Mouse (Mus musculus) liver, embryonic 14.5 days (tissue): ENCODE data around the gene Dmd. TPM values are rescaled to one million over a fixed set of nuclear protein-coding genes. Genes with fewer than 3 reads are reported as not detected.

Source experiments
- ATAC-seq: fragments of 200-750 bp; cut with Nextera tagmentation; 2 replicates; pipeline ENCODE4 v1.8.0; 2017; ENCODE audit warnings: moderate number of reproducible peaks, mild to moderate bottlenecking, moderate library complexity; ENCODE audit not compliant: insufficient read depth
- DNase-seq, 3 experiments: peaks; one replicate each; pipeline ENCODE4 v3.0.0-alpha.2; 2012 to 2013; ENCODE audit warnings: low read depth in 3 of 3, low spot score in 3 of 3
- H3K27ac ChIP-seq: fragments of 300-500 bp; sonication (generic); 2 replicates; pipeline ENCODE4 v1.5.1; 2014; ENCODE audit warnings: moderate library complexity, mild to moderate bottlenecking, control low read depth, inconsistent platforms
- H3K27me3 ChIP-seq: fragments of 300-500 bp; sonication (generic); 2 replicates; pipeline ENCODE4 v1.6.1; 2014; ENCODE audit warnings: mild to moderate bottlenecking, low read length, moderate library complexity; ENCODE audit not compliant: control insufficient read depth, insufficient read depth
- H3K36me3 ChIP-seq: fragments of 300-500 bp; sonication (generic); replicated peaks from 2 replicates; pipeline ENCODE4 v1.6.1; 2014; ENCODE audit warnings: low read depth; ENCODE audit not compliant: control insufficient read depth, insufficient read depth
- H3K4me1 ChIP-seq, 2 experiments: fragments of 200-500 bp in 1 of 2; fragments of 300-500 bp in 1 of 2; sonication (generic) in 1 of 2; replicated peaks; 2 replicates each; pipeline ENCODE4 v1.6.1; 2012 to 2014; ENCODE audit warnings: antibody characterized with exemption in 1 of 2, inconsistent platforms in 1 of 2, low read length in 1 of 2; ENCODE audit not compliant: control insufficient read depth in 2 of 2, insufficient read depth in 2 of 2
- H3K4me2 ChIP-seq: fragments of 300-500 bp; sonication (generic); 2 replicates; pipeline ENCODE4 v1.6.1; 2014; ENCODE audit warnings: low read depth, mild to moderate bottlenecking, control low read depth, moderate library complexity
- H3K4me3 ChIP-seq, 2 experiments: fragments of 200-500 bp in 1 of 2; fragments of 300-500 bp in 1 of 2; sonication (generic) in 1 of 2; 2 replicates each; pipeline ENCODE4 v1.5.1; 2012 to 2014; ENCODE audit warnings: low read depth in 2 of 2, low read length in 2 of 2, mild to moderate bottlenecking in 2 of 2, control low read depth in 1 of 2, inconsistent platforms in 1 of 2, moderate library complexity in 1 of 2; ENCODE audit not compliant: insufficient read depth in 1 of 2
- H3K9ac ChIP-seq: fragments of 300-500 bp; sonication (generic); replicated peaks from 2 replicates; pipeline ENCODE4 v1.6.1; 2014; ENCODE audit warnings: mild to moderate bottlenecking, control low read depth, moderate library complexity
- H3K9me3 ChIP-seq: fragments of 300-500 bp; sonication (generic); 2 replicates; pipeline ENCODE4 v1.6.1; 2016; ENCODE audit warnings: low read length, mixed read lengths; ENCODE audit not compliant: control insufficient read depth
- CTCF ChIP-seq: IDR thresholded peaks from 2 replicates; pipeline ENCODE4 v1.5.1; 2016; ENCODE audit warnings: antibody characterized with exemption, low read depth, control low read depth
- EP300 ChIP-seq: IDR thresholded peaks from 2 replicates; pipeline ENCODE4 v1.6.1; 2016; ENCODE audit warnings: antibody characterized with exemption, low read depth
- WGBS: fragments of 180-500 bp; shearing (Covaris S2); extraction: QIAGEN DNeasy Blood & Tissue Kit; methylation state at CpG from one replicate; pipeline ENCODE4 v1.1.7; 2014; ENCODE audit not compliant: insufficient replicate concordance; 5-methylcytosine and 5-hydroxymethylcytosine counted together
- polyA plus RNA-seq, 2 experiments: library from polyadenylated mRNA; depleted of rRNA in 1 of 2; stranded (reverse) in 1 of 2; unstranded in 1 of 2; fragments of >200 nt; fragmentation: Nextera tagmentation in 1 of 2; extraction: Ambion mirVana in 1 of 2; gene quantifications; 2 replicates each; pipeline versions ENCODE4 v1.2.1 to v1.2.3; 2012 to 2014

Dmd gene
- polyA plus RNA-seq, 2 experiments = 3.7 to 6.1 TPM

DNA sequence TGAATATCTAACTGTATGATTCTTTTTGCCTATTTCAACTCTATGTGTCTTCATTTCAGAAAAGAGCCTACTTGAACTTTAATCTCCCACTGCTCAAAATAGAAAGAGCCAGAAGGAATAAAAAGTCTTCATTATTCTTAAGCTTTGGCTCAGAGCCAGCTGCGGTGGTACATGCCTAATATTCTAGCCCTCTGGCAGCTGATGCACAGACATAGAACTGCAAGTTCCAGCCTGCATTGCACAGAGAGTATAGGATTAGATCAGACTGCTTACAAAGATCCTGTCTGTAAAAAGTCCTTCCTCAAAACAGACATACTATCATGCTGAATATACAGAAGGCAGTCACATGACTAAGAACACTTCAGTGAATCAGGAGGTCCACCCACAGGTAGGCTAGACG lies 168.5 kb downstream of the Dmd start:
- no peak for DNase-seq
- H3K4me1 ChIP-seq = no peaks in the 10 kb centered on the region

DNA sequence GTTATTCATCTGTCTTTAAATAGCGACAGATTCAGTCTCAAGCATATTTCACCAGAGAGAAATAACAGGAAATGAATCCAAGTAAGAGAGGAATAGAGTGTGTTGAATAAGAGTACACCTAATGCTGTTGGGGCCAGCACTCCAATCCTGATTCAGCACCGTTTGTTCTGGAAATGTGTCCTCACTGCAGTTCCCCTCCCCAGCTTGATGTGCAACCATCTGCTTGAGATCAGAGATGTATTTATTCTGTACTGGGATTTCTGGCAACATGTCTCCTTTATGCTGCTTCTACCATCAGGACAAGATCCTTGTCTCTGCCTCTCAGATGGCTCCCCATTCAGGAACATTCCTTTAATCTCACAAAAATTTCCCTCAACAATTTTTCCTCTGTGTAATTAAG lies 271.9 kb downstream of the Dmd start:
- Histone ChIP-seq H3K27ac (no peak overlapping the region), H3K4me1 (no peaks in the 10 kb centered on the region), H3K9ac (no peak overlapping the region), H3K4me2 (no peak overlapping the region), H3K4me3 (no peak overlapping the region), H3K36me3 (no peaks in the 10 kb centered on the region), H3K9me3 (no peaks in the 10 kb centered on the region), H3K27me3 (no peaks in the 10 kb centered on the region)
- WGBS = 48% methylated on average over 2 of the region's 2 CpGs
- no peak for DNase-seq
- ATAC-seq = no peak
- TF ChIP-seq CTCF (no peak), EP300 (no peak)

More for the DNA sequence above, 168.5 kb downstream of the Dmd start:
- no peak for ATAC-seq
- no peak for TF ChIP-seq EP300
- no peak overlapping the region for H3K9ac ChIP-seq
- no peak overlapping the region for H3K4me2 ChIP-seq
- H3K4me3 ChIP-seq = no peak overlapping the region
- H3K27me3 ChIP-seq = no peaks in the 10 kb centered on the region
- H3K27ac ChIP-seq = no peak overlapping the region
- H3K36me3 ChIP-seq = no peaks in the 10 kb centered on the region
- 56% methylated on average over 2 of the region's 2 CpGs for WGBS
- H3K9me3 ChIP-seq = no peaks in the 10 kb centered on the region

DNA sequence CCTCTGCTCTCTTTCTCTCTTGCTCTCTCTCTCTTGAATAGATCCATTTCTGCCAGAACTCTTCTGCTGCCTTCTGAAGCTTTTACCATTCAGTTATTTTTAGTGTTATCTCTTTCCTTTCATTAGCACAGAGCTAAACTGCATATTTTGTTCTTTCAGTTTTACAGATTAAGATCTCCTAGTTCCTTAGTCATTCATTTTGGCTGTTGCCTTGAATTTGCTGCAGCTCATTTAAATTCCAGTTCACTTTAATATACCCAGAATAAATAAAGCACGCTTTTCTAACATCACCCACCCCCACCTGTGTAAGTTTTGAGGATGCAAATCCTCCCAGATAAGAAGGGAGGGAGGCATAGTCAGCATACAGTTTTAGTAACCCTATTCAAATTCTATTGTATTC lies 272.4 kb downstream of the Dmd start:
- Histone ChIP-seq H3K27ac (no peak overlapping the region), H3K36me3 (no peaks in the 10 kb centered on the region), H3K9me3 (no peaks in the 10 kb centered on the region), H3K4me2 (no peak overlapping the region), H3K4me3 (no peak overlapping the region), H3K9ac (no peak overlapping the region), H3K27me3 (no peaks in the 10 kb centered on the region), H3K4me1 (no peaks in the 10 kb centered on the region)
- ATAC-seq = no peak
- 11% methylated on average over 1 of the region's 1 CpGs for WGBS
- no peak for DNase-seq
- no peak for TF ChIP-seq EP300
- TF ChIP-seq CTCF = no peak

DNA sequence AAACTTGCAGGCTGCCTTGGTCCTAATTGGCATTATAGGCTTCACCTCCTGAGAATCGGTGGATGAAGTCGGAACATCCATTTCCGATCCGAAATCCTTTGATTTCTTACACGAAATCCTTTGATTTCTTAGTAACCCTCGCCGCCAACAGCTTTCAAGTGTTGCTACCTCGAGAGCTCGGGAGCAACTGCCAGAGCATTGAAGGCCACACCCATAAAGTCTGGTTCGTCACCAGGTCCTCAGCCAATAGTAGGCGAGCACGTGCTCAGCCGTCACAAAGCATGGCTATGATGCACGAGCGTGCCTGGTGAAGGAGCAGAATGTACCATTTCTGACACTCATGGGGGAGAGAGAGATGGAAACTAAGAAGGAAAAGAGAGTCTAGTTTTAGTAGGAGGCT lies 538.9 kb downstream of the Dmd start, which contains the start of gene Tsga8:
Gene Tsga8, minus strand, starts transcription at position 327 of the 400 bp plus-strand sequence.
- DNase-seq (no peak), ATAC-seq (no peak)
- Histone ChIP-seq H3K4me2 (no peak within 1 kb of the TSS), H3K27ac (no peak within 1 kb of the TSS), H3K4me3 (no peak within 1 kb of the TSS), H3K4me1 (no peaks in the 10 kb centered on the region), H3K9me3 (no peaks in the 10 kb centered on the region), H3K9ac (no peak within 1 kb of the TSS), H3K27me3 (no peaks in the 10 kb centered on the region), H3K36me3 (no peaks in the 10 kb centered on the region)
- TF ChIP-seq CTCF = no peak
- no peak for TF ChIP-seq EP300
- WGBS = 84% methylated on average over 15 of the region's 15 CpGs

DNA sequence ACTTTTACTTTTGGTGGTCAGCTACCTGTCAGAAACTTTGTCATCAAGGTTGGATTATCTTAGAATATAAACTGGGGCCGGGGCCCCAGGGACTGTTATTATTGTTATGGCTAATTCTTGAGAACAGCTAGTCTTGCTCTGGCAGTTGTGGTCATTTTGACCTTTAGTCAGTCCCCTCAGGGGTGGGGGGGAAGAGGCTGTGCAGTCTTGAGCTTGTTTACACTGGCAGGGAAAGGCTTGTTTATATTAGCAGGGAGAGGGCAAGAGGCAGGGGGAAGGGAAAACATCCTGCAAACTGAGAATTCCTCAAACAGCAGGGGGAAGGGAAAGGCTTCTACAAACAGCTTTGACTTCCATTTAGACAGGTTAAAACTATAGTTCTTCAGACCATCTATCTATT lies 726.3 kb downstream of the Dmd start:
- Histone ChIP-seq H3K4me1 (no peaks in the 10 kb centered on the region), H3K27me3 (no peaks in the 10 kb centered on the region), H3K4me3 (no peak overlapping the region), H3K9ac (no peak overlapping the region), H3K9me3 (no peaks in the 10 kb centered on the region), H3K36me3 (no peaks in the 10 kb centered on the region), H3K27ac (no peak overlapping the region), H3K4me2 (no peak overlapping the region)
- TF ChIP-seq CTCF (no peak), EP300 (no peak)
- WGBS = 45% methylated on average over 1 of the region's 1 CpGs
- ATAC-seq (no peak), DNase-seq (no peak)
